Mouse (Mus musculus) neural tube, embryonic 12.5 days (tissue): ENCODE results near the gene Ttc23. TPM values are rescaled to one million over a fixed set of nuclear protein-coding genes. Genes with fewer than 3 reads are reported as not detected.

Experiments used
- ATAC-seq: fragments of 200-750 bp; cut with Nextera tagmentation; 2 replicates; pipeline ENCODE4 v1.8.0; 2017; ENCODE audit warnings: low read depth, mild to moderate bottlenecking, moderate TSS enrichment, moderate library complexity; ENCODE audit not compliant: low FRiP score
- H3K27ac ChIP-seq: fragments of 300-500 bp; sonication (generic); 2 replicates; pipeline ENCODE4 v1.5.1; 2016
- H3K27me3 ChIP-seq: fragments of 300-500 bp; sonication (generic); replicated peaks from 2 replicates; pipeline ENCODE4 v1.6.1; 2016; ENCODE audit warnings: mild to moderate bottlenecking
- H3K36me3 ChIP-seq: fragments of 300-500 bp; sonication (generic); 2 replicates; pipeline ENCODE4 v1.6.1; 2016; ENCODE audit warnings: mild to moderate bottlenecking
- H3K4me1 ChIP-seq: fragments of 300-500 bp; sonication (generic); 2 replicates; pipeline ENCODE4 v1.6.1; 2016
- H3K4me2 ChIP-seq: fragments of 300-500 bp; sonication (generic); replicated peaks from 2 replicates; pipeline ENCODE4 v1.6.1; 2016; ENCODE audit warnings: mild to moderate bottlenecking
- H3K4me3 ChIP-seq: fragments of 300-500 bp; sonication (generic); 2 replicates; pipeline ENCODE4 v1.5.1; 2016
- H3K9ac ChIP-seq: fragments of 300-500 bp; sonication (generic); 2 replicates; pipeline ENCODE4 v1.6.1; 2016; ENCODE audit warnings: mild to moderate bottlenecking
- H3K9me3 ChIP-seq: fragments of 300-500 bp; sonication (generic); 2 replicates; pipeline ENCODE4 v1.6.1; 2016; ENCODE audit warnings: mild to moderate bottlenecking
- WGBS: fragments of 180-500 bp; shearing (Covaris S2); methylation state at CpG from one replicate; pipeline ENCODE4 v1.1.7; 2016; 5-methylcytosine and 5-hydroxymethylcytosine counted together
- polyA plus RNA-seq: library from polyadenylated mRNA; unstranded; fragments of >200 nt; fragmentation: Nextera tagmentation; extraction: Ambion mirVana; gene quantifications from 2 replicates; pipeline ENCODE4 v1.2.1, GENCODE M21; 2016

Gene Ttc23
- polyA plus RNA-seq, 1 experiment from 2014 or later, result 23.7 TPM

GRCm38 (mm10) chr7:67646131-67646530 is 1.1 kb upstream of the Ttc23 start:
- no peaks in the 10 kb centered on the region for H3K36me3 ChIP-seq
- peak overlapping the region; percentile 60 for H3K4me2 ChIP-seq
- no peak for ATAC-seq
- H3K27ac ChIP-seq, result no peak overlapping the region
- H3K4me3 ChIP-seq, result peak overlapping the region; percentile 64
- H3K9me3 ChIP-seq, result no peaks in the 10 kb centered on the region
- 7% methylated on average over 6 of the region's 6 CpGs for WGBS
- no peaks in the 10 kb centered on the region for H3K27me3 ChIP-seq
- H3K9ac ChIP-seq, result peak overlapping the region; percentile 59
- peaks cover 26% of the 10 kb centered on the region for H3K4me1 ChIP-seq

GRCm38 (mm10) chr7:67648376-67648775 is 1.2 kb downstream of the Ttc23 start:
- no peaks in the 10 kb centered on the region for H3K36me3 ChIP-seq
- no peaks in the 10 kb centered on the region for H3K27me3 ChIP-seq
- no peak overlapping the region for H3K27ac ChIP-seq
- peak overlapping the region; percentile 52 for H3K4me2 ChIP-seq
- no peak for ATAC-seq
- H3K4me1 ChIP-seq, result peaks cover 25% of the 10 kb centered on the region
- 69% methylated on average over 4 of the region's 4 CpGs for WGBS
- H3K9ac ChIP-seq, result no peak overlapping the region
- no peak overlapping the region for H3K4me3 ChIP-seq
- H3K9me3 ChIP-seq, result no peaks in the 10 kb centered on the region

- Histone ChIP-seq H3K36me3 (no peaks in the 10 kb centered on the region), H3K4me3 (no peak overlapping the region), H3K9ac (no peak overlapping the region), H3K4me1 (peaks cover 18% of the 10 kb centered on the region), H3K9me3 (no peaks in the 10 kb centered on the region), H3K27ac (no peak overlapping the region), H3K4me2 (no peak overlapping the region), H3K27me3 (no peaks in the 10 kb centered on the region)
- WGBS, result 37% methylated on average over 5 of the region's 5 CpGs
- no peak for ATAC-seq
Observed at GRCm38 (mm10) chr7:67652211-67652610, 5.0 kb downstream of the Ttc23 start.

- Histone ChIP-seq H3K27ac (no peak overlapping the region), H3K4me3 (no peak overlapping the region), H3K4me1 (peaks cover 13% of the 10 kb centered on the region), H3K9me3 (no peaks in the 10 kb centered on the region), H3K36me3 (no peaks in the 10 kb centered on the region), H3K9ac (no peak overlapping the region), H3K4me2 (no peak overlapping the region), H3K27me3 (no peaks in the 10 kb centered on the region)
- WGBS, result 86% methylated on average over 7 of the region's 7 CpGs
- no peak for ATAC-seq
Observed at GRCm38 (mm10) chr7:67654668-67655067, 7.5 kb downstream of the Ttc23 start.

GRCm38 (mm10) chr7:67655186-67655585 is 8.0 kb downstream of the Ttc23 start:
- Histone ChIP-seq H3K4me2 (no peak overlapping the region; the same call in 1 of the 2 replicates), H3K9ac (no peak overlapping the region), H3K4me1 (peaks cover 8% of the 10 kb centered on the region; the same call in 1 of the 2 replicates), H3K36me3 (no peaks in the 10 kb centered on the region), H3K9me3 (no peaks in the 10 kb centered on the region), H3K4me3 (no peak overlapping the region), H3K27ac (no peak overlapping the region), H3K27me3 (no peaks in the 10 kb centered on the region)
- 13% methylated on average over 1 of the region's 1 CpGs for WGBS
- no peak for ATAC-seq

- H3K4me2 ChIP-seq, result no peak overlapping the region
- 0 out of 2 replicates have a peak, but pooled peaks cover 8% of the 10 kb centered on the region for H3K4me1 ChIP-seq
- H3K27ac ChIP-seq, result no peak overlapping the region
- WGBS, result 92% methylated on average over 4 of the region's 4 CpGs
- no peaks in the 10 kb centered on the region for H3K9me3 ChIP-seq
- no peak overlapping the region for H3K9ac ChIP-seq
- H3K36me3 ChIP-seq, result no peaks in the 10 kb centered on the region; the same call in 1 of the 2 replicates
- H3K4me3 ChIP-seq, result no peak overlapping the region
- no peaks in the 10 kb centered on the region for H3K27me3 ChIP-seq
- no peak for ATAC-seq
Observed at GRCm38 (mm10) chr7:67658110-67658509, 10.9 kb downstream of the Ttc23 start.

- Histone ChIP-seq H3K4me3 (no peak overlapping the region), H3K27me3 (no peaks in the 10 kb centered on the region), H3K4me2 (no peak overlapping the region), H3K27ac (no peak overlapping the region), H3K9me3 (no peaks in the 10 kb centered on the region), H3K36me3 (no peaks in the 10 kb centered on the region; the same call in 1 of the 2 replicates), H3K4me1 (0 out of 2 replicates have a peak, but pooled peaks cover 7% of the 10 kb centered on the region), H3K9ac (no peak overlapping the region)
- 83% methylated on average over 5 of the region's 5 CpGs for WGBS
- no peak for ATAC-seq
Observed at GRCm38 (mm10) chr7:67662424-67662823, 15.2 kb downstream of the Ttc23 start.

GRCm38 (mm10) chr7:67663981-67664694 is 16.9 kb downstream of the Ttc23 start:
- Histone ChIP-seq H3K9ac (no peak overlapping the region), H3K9me3 (no peaks in the 10 kb centered on the region), H3K4me1 (0 out of 2 replicates have a peak, but pooled peaks cover 7% of the 10 kb centered on the region), H3K4me3 (no peak overlapping the region), H3K27me3 (no peaks in the 10 kb centered on the region), H3K36me3 (peaks cover 3% of the 10 kb centered on the region; the same call in 1 of the 2 replicates), H3K4me2 (no peak overlapping the region), H3K27ac (no peak overlapping the region)
- no peak for ATAC-seq
- 73% methylated on average over 14 of the region's 14 CpGs for WGBS

GRCm38 (mm10) chr7:67670965-67671364 is 23.8 kb downstream of the Ttc23 start:
- Histone ChIP-seq H3K4me2 (no peak overlapping the region), H3K4me1 (no peaks in the 10 kb centered on the region), H3K9me3 (no peaks in the 10 kb centered on the region), H3K9ac (no peak overlapping the region), H3K36me3 (peaks cover 19% of the 10 kb centered on the region), H3K27ac (no peak overlapping the region), H3K27me3 (no peaks in the 10 kb centered on the region), H3K4me3 (no peak overlapping the region)
- WGBS, result 97% methylated on average over 1 of the region's 1 CpGs
- no peak for ATAC-seq

GRCm38 (mm10) chr7:67672650-67673049 is 25.4 kb downstream of the Ttc23 start:
- H3K4me1 ChIP-seq, result no peaks in the 10 kb centered on the region
- H3K36me3 ChIP-seq, result peaks cover 19% of the 10 kb centered on the region
- 15% methylated on average over 10 of the region's 10 CpGs for WGBS
- H3K27ac ChIP-seq, result no peak overlapping the region
- H3K4me3 ChIP-seq, result no peak overlapping the region
- no peaks in the 10 kb centered on the region for H3K9me3 ChIP-seq
- no peak overlapping the region for H3K4me2 ChIP-seq
- no peak overlapping the region for H3K9ac ChIP-seq
- no peak for ATAC-seq
- H3K27me3 ChIP-seq, result no peaks in the 10 kb centered on the region

- H3K9ac ChIP-seq, result no peak overlapping the region
- H3K27ac ChIP-seq, result no peak overlapping the region
- no peak overlapping the region for H3K4me2 ChIP-seq
- no peak overlapping the region for H3K4me3 ChIP-seq
- H3K36me3 ChIP-seq, result peaks cover 15% of the 10 kb centered on the region
- no peaks in the 10 kb centered on the region for H3K27me3 ChIP-seq
- WGBS, result 90% methylated on average over 5 of the region's 5 CpGs
- H3K4me1 ChIP-seq, result no peaks in the 10 kb centered on the region
- H3K9me3 ChIP-seq, result no peaks in the 10 kb centered on the region
- no peak for ATAC-seq
Observed at GRCm38 (mm10) chr7:67673656-67674055, 26.4 kb downstream of the Ttc23 start.

GRCm38 (mm10) chr7:67678878-67679499 is 31.8 kb downstream of the Ttc23 start:
- H3K36me3 ChIP-seq, result peaks cover 4% of the 10 kb centered on the region; the same call in 1 of the 2 replicates
- H3K9ac ChIP-seq, result no peak overlapping the region
- H3K4me3 ChIP-seq, result no peak overlapping the region
- no peaks in the 10 kb centered on the region for H3K27me3 ChIP-seq
- no peak overlapping the region for H3K27ac ChIP-seq
- no peaks in the 10 kb centered on the region for H3K4me1 ChIP-seq
- WGBS, result 96% methylated on average over 16 of the region's 16 CpGs
- ATAC-seq, result no peak
- no peak overlapping the region for H3K4me2 ChIP-seq
- H3K9me3 ChIP-seq, result no peaks in the 10 kb centered on the region
